Mouse (Mus musculus) midbrain, embryonic 14.5 days (tissue): Measurements from ENCODE around the gene Fbxl2. TPM values are rescaled to one million over a fixed set of nuclear protein-coding genes. Genes with fewer than 3 reads are reported as not detected.

Source experiments
- ATAC-seq: fragments of 200-750 bp; cut with Nextera tagmentation; 2 replicates; pipeline ENCODE4 v1.8.0; 2017; ENCODE audit warnings: moderate number of reproducible peaks, moderate library complexity; ENCODE audit not compliant: low FRiP score, low TSS enrichment
- DNase-seq: peaks from one replicate; pipeline ENCODE4 v3.0.0-alpha.2; 2015
- H3K27ac ChIP-seq: fragments of 300-500 bp; sonication (generic); replicated peaks from 2 replicates; pipeline ENCODE4 v1.5.1; 2014; ENCODE audit warnings: mild to moderate bottlenecking, low read depth, low read length, moderate library complexity
- H3K27me3 ChIP-seq: fragments of 300-500 bp; sonication (generic); 2 replicates; pipeline ENCODE4 v1.6.1; 2014; ENCODE audit warnings: low read length, control low read depth, mixed read lengths; ENCODE audit not compliant: control insufficient read depth, insufficient read depth
- H3K36me3 ChIP-seq: fragments of 300-500 bp; sonication (generic); 2 replicates; pipeline ENCODE4 v1.6.1; 2014; ENCODE audit warnings: low read length, control low read depth; ENCODE audit not compliant: control insufficient read depth, insufficient read depth
- H3K4me1 ChIP-seq: fragments of 300-500 bp; sonication (generic); 2 replicates; pipeline ENCODE4 v1.6.1; 2014; ENCODE audit warnings: mild to moderate bottlenecking, antibody characterized with exemption, low read length, control low read depth; ENCODE audit not compliant: control insufficient read depth, insufficient read depth
- H3K4me2 ChIP-seq: fragments of 300-500 bp; sonication (generic); 2 replicates; pipeline ENCODE4 v1.6.1; 2014; ENCODE audit warnings: mild to moderate bottlenecking, low read length, moderate library complexity
- H3K4me3 ChIP-seq: fragments of 300-500 bp; sonication (generic); replicated peaks from 2 replicates; pipeline ENCODE4 v1.5.1; 2014; ENCODE audit warnings: low read depth, low read length
- H3K9ac ChIP-seq: fragments of 300-500 bp; sonication (generic); replicated peaks from 2 replicates; pipeline ENCODE4 v1.6.1; 2014; ENCODE audit warnings: mild to moderate bottlenecking, low read length, moderate library complexity
- H3K9me3 ChIP-seq: fragments of 300-500 bp; sonication (generic); 2 replicates; pipeline ENCODE4 v1.6.1; 2016; ENCODE audit warnings: low read length, control low read depth, mixed read lengths; ENCODE audit not compliant: control insufficient read depth
- WGBS: fragments of 180-500 bp; shearing (Covaris S2); extraction: QIAGEN DNeasy Blood & Tissue Kit; methylation state at CpG from one replicate; pipeline ENCODE4 v1.1.7; 2014; 5-methylcytosine and 5-hydroxymethylcytosine counted together
- polyA plus RNA-seq: library from polyadenylated mRNA; unstranded; fragments of >200 nt; fragmentation: Nextera tagmentation; extraction: Ambion mirVana; gene quantifications from 2 replicates; pipeline ENCODE4 v1.2.1, GENCODE M21; 2014

Gene Fbxl2
- polyA plus RNA-seq, 1 experiment from 2014 or later: 29.0 TPM

GRCm38 (mm10) chr9:114026261-114026934, 19.6 kb downstream of the Fbxl2 start:
- Histone ChIP-seq H3K27ac (peak overlapping the region; percentile 86), H3K36me3 (no peaks in the 10 kb centered on the region), H3K9ac (peak overlapping the region; percentile 75), H3K4me2 (peak overlapping the region; percentile 72), H3K4me3 (peak overlapping the region; percentile 72), H3K4me1 (peaks cover 11% of the 10 kb centered on the region), H3K27me3 (no peaks in the 10 kb centered on the region), H3K9me3 (no peaks in the 10 kb centered on the region)
- 0% methylated on average over 52 of the region's 52 CpGs for WGBS
- DNase-seq (peak; percentile 96), ATAC-seq (peak; percentile 97)

- peak overlapping the region; percentile 72 for H3K4me2 ChIP-seq
- DNase-seq: no peak
- no peaks in the 10 kb centered on the region for H3K27me3 ChIP-seq
- H3K27ac ChIP-seq: 0 out of 2 replicates have a peak overlapping the region, but pooled peaks have one; percentile 86
- no peak for ATAC-seq
- H3K36me3 ChIP-seq: no peaks in the 10 kb centered on the region
- peak overlapping the region; percentile 72 for H3K4me3 ChIP-seq
- peaks cover 11% of the 10 kb centered on the region for H3K4me1 ChIP-seq
- WGBS: 26% methylated on average over 8 of the region's 8 CpGs
- no peaks in the 10 kb centered on the region for H3K9me3 ChIP-seq
- H3K9ac ChIP-seq: peak overlapping the region; percentile 75; the same call in 1 of the 2 replicates
These were observed 20.1 kb downstream of the Fbxl2 start for GRCm38 (mm10) chr9:114025846-114026245.

GRCm38 (mm10) chr9:114025182-114025581, 20.8 kb downstream of the Fbxl2 start:
- Histone ChIP-seq H3K27me3 (no peaks in the 10 kb centered on the region), H3K9ac (peak overlapping the region; percentile 75; the same call in 1 of the 2 replicates), H3K9me3 (no peaks in the 10 kb centered on the region), H3K27ac (no peak overlapping the region), H3K4me1 (peaks cover 11% of the 10 kb centered on the region), H3K4me2 (peak overlapping the region; percentile 72), H3K4me3 (peak overlapping the region; percentile 72), H3K36me3 (no peaks in the 10 kb centered on the region)
- no peak for ATAC-seq
- DNase-seq: peak; percentile 7
- WGBS: 69% methylated on average over 9 of the region's 9 CpGs

- H3K36me3 ChIP-seq: no peaks in the 10 kb centered on the region
- no peak overlapping the region for H3K9ac ChIP-seq
- H3K27me3 ChIP-seq: no peaks in the 10 kb centered on the region
- no peak overlapping the region for H3K27ac ChIP-seq
- peaks cover 11% of the 10 kb centered on the region for H3K4me1 ChIP-seq
- DNase-seq (no peak), ATAC-seq (no peak)
- WGBS: 73% methylated on average over 4 of the region's 4 CpGs
- no peaks in the 10 kb centered on the region; the same call in 1 of the 2 replicates for H3K9me3 ChIP-seq
- H3K4me2 ChIP-seq: no peak overlapping the region
- H3K4me3 ChIP-seq: no peak overlapping the region
These were observed 23.9 kb downstream of the Fbxl2 start for GRCm38 (mm10) chr9:114022141-114022540.

GRCm38 (mm10) chr9:114019012-114019762, 26.8 kb downstream of the Fbxl2 start:
- Histone ChIP-seq H3K9me3 (no peaks in the 10 kb centered on the region; the same call in 1 of the 2 replicates), H3K27me3 (no peaks in the 10 kb centered on the region), H3K27ac (no peak overlapping the region), H3K4me2 (no peak overlapping the region), H3K4me1 (no peaks in the 10 kb centered on the region), H3K36me3 (no peaks in the 10 kb centered on the region), H3K9ac (no peak overlapping the region), H3K4me3 (no peak overlapping the region)
- no peak for ATAC-seq
- no peak for DNase-seq
- WGBS: 92% methylated on average over 7 of the region's 7 CpGs

- Histone ChIP-seq H3K27me3 (no peaks in the 10 kb centered on the region), H3K27ac (no peak overlapping the region), H3K36me3 (0 out of 2 replicates have a peak, but pooled peaks cover 3% of the 10 kb centered on the region), H3K9me3 (no peaks in the 10 kb centered on the region; the same call in 1 of the 2 replicates), H3K4me3 (no peak overlapping the region), H3K4me1 (no peaks in the 10 kb centered on the region), H3K4me2 (no peak overlapping the region), H3K9ac (no peak overlapping the region)
- DNase-seq: no peak
- 85% methylated on average over 4 of the region's 4 CpGs for WGBS
- ATAC-seq: no peak
These were observed 29.6 kb downstream of the Fbxl2 start for GRCm38 (mm10) chr9:114016402-114016801.

- Histone ChIP-seq H3K9me3 (no peaks in the 10 kb centered on the region; the same call in 1 of the 2 replicates), H3K9ac (no peak overlapping the region), H3K4me1 (no peaks in the 10 kb centered on the region), H3K27me3 (no peaks in the 10 kb centered on the region), H3K4me3 (no peak overlapping the region), H3K36me3 (0 out of 2 replicates have a peak, but pooled peaks cover 3% of the 10 kb centered on the region), H3K4me2 (no peak overlapping the region), H3K27ac (no peak overlapping the region)
- 89% methylated on average over 4 of the region's 4 CpGs for WGBS
- no peak for DNase-seq
- ATAC-seq: no peak
These were observed 30.3 kb downstream of the Fbxl2 start for GRCm38 (mm10) chr9:114015724-114016123.

GRCm38 (mm10) chr9:114014034-114014433, 32.0 kb downstream of the Fbxl2 start:
- no peak for ATAC-seq
- H3K27me3 ChIP-seq: no peaks in the 10 kb centered on the region

More at GRCm38 (mm10) chr9:114014034-114014433, 32.0 kb downstream of the Fbxl2 start:
- no peak overlapping the region for H3K4me3 ChIP-seq
- no peak overlapping the region for H3K4me2 ChIP-seq
- no peak for DNase-seq
- H3K4me1 ChIP-seq: no peaks in the 10 kb centered on the region
- 0 out of 2 replicates have a peak, but pooled peaks cover 3% of the 10 kb centered on the region for H3K36me3 ChIP-seq
- no peaks in the 10 kb centered on the region; the same call in 1 of the 2 replicates for H3K9me3 ChIP-seq
- H3K27ac ChIP-seq: no peak overlapping the region
- no peak overlapping the region for H3K9ac ChIP-seq
- 96% methylated on average over 1 of the region's 1 CpGs for WGBS
